Mouse (Mus musculus): Measurements from ENCODE around the gene Hsf2bp. TPM values are rescaled to one million over a fixed set of nuclear protein-coding genes. Genes with fewer than 3 reads are reported as not detected.
A peak's percentile ranks its signal among the peaks of the same experiment; 100 is the strongest.
"Not testable (repeated sequence)": the region's sequence is repeated elsewhere in the genome, so short reads cannot be mapped to it uniquely, and the experiment has no call there.

Gene Hsf2bp
- polyA plus RNA-seq (2014; fragmentation: Nextera tagmentation; extraction: Ambion mirVana), result 0.21 and 0.95 TPM in 2 replicates

- H3K27ac ChIP-seq (ENCODE audit: low read depth, low read length), result peak within 1 kb of the TSS; percentile 75
- no peaks in the 10 kb centered on the region for H3K27me3 ChIP-seq (ENCODE audit: control insufficient read depth, insufficient read depth, low read length)
- H3K4me1 ChIP-seq (ENCODE audit: control insufficient read depth, insufficient read depth, low read length), result peaks cover 5% of the 10 kb centered on the region; the same call in 1 of the 2 replicates
- 5% methylated on average over 52 of the region's 52 CpGs for WGBS
- peak within 1 kb of the TSS; percentile 73 for H3K9ac ChIP-seq (ENCODE audit: low read depth, low read length)
- H3K36me3 ChIP-seq (ENCODE audit: control insufficient read depth, insufficient read depth, low read length), result peaks cover 5% of the 10 kb centered on the region; the same call in 1 of the 2 replicates
- H3K4me3 ChIP-seq (ENCODE audit: low read length), result peak within 1 kb of the TSS; percentile 84
- H3K4me2 ChIP-seq (replicated peaks; ENCODE audit: low read depth, low read length), result peak within 1 kb of the TSS; percentile 85
- no peaks in the 10 kb centered on the region for H3K9me3 ChIP-seq (ENCODE audit: control insufficient read depth, low read length)
- ATAC-seq (ENCODE audit: low FRiP score, low TSS enrichment), result peak; percentile 95
Measured at GRCm38 (mm10) chr17:32035609-32036508, at the start of gene Hsf2bp, which contains the start of gene Rrp1b. Gene Hsf2bp (minus strand): TSS chr17:32036349. Gene Rrp1b (plus strand): TSS chr17:32036100.

GRCm38 (mm10) chr17:32083351-32083750, 47.2 kb upstream of the Hsf2bp start:
- H3K4me3 ChIP-seq (ENCODE audit: low read length), result no peak overlapping the region
- no peak overlapping the region for H3K4me2 ChIP-seq (replicated peaks; ENCODE audit: low read depth, low read length)
- no peaks in the 10 kb centered on the region for H3K36me3 ChIP-seq (ENCODE audit: control insufficient read depth, insufficient read depth, low read length)
- no peaks in the 10 kb centered on the region for H3K9me3 ChIP-seq (ENCODE audit: control insufficient read depth, low read length)
- 100% methylated on average over 2 of the region's 2 CpGs for WGBS
- no peak overlapping the region for H3K27ac ChIP-seq (ENCODE audit: low read depth, low read length)
- ATAC-seq (ENCODE audit: low FRiP score, low TSS enrichment), result no peak
- H3K9ac ChIP-seq (ENCODE audit: low read depth, low read length), result no peak overlapping the region
- H3K27me3 ChIP-seq (ENCODE audit: control insufficient read depth, insufficient read depth, low read length), result no peaks in the 10 kb centered on the region
- no peaks in the 10 kb centered on the region for H3K4me1 ChIP-seq (ENCODE audit: control insufficient read depth, insufficient read depth, low read length)

GRCm38 (mm10) chr17:32075164-32075563, 39.0 kb upstream of the Hsf2bp start:
- Histone ChIP-seq H3K36me3 (ENCODE audit: control insufficient read depth, insufficient read depth, low read length) (no peaks in the 10 kb centered on the region), H3K4me2 (replicated peaks; ENCODE audit: low read depth, low read length) (no peak overlapping the region), H3K9ac (ENCODE audit: low read depth, low read length) (no peak overlapping the region), H3K9me3 (ENCODE audit: control insufficient read depth, low read length) (no peaks in the 10 kb centered on the region), H3K27ac (ENCODE audit: low read depth, low read length) (no peak overlapping the region), H3K27me3 (ENCODE audit: control insufficient read depth, insufficient read depth, low read length) (no peaks in the 10 kb centered on the region), H3K4me3 (ENCODE audit: low read length) (no peak overlapping the region), H3K4me1 (ENCODE audit: control insufficient read depth, insufficient read depth, low read length) (no peaks in the 10 kb centered on the region)
- ATAC-seq (ENCODE audit: low FRiP score, low TSS enrichment), result peak; percentile 60; the same call in 1 of the 2 replicates
- 6% methylated on average over 2 of the region's 2 CpGs for WGBS

GRCm38 (mm10) chr17:32074658-32075057, 38.5 kb upstream of the Hsf2bp start:
- H3K27ac ChIP-seq (ENCODE audit: low read depth, low read length), result no peak overlapping the region
- H3K4me1 ChIP-seq (ENCODE audit: control insufficient read depth, insufficient read depth, low read length), result no peaks in the 10 kb centered on the region
- 64% methylated on average over 4 of the region's 4 CpGs for WGBS
- no peak overlapping the region for H3K4me3 ChIP-seq (ENCODE audit: low read length)
- H3K9ac ChIP-seq (ENCODE audit: low read depth, low read length), result no peak overlapping the region
- H3K27me3 ChIP-seq (ENCODE audit: control insufficient read depth, insufficient read depth, low read length), result no peaks in the 10 kb centered on the region
- ATAC-seq (ENCODE audit: low FRiP score, low TSS enrichment), result no peak
- no peaks in the 10 kb centered on the region for H3K36me3 ChIP-seq (ENCODE audit: control insufficient read depth, insufficient read depth, low read length)
- H3K4me2 ChIP-seq (replicated peaks; ENCODE audit: low read depth, low read length), result no peak overlapping the region
- H3K9me3 ChIP-seq (ENCODE audit: control insufficient read depth, low read length), result peaks cover 4% of the 10 kb centered on the region; the same call in 1 of the 2 replicates

- Histone ChIP-seq H3K36me3 (ENCODE audit: control insufficient read depth, insufficient read depth, low read length) (no peaks in the 10 kb centered on the region), H3K9ac (ENCODE audit: low read depth, low read length) (no peak overlapping the region), H3K4me2 (replicated peaks; ENCODE audit: low read depth, low read length) (no peak overlapping the region), H3K9me3 (ENCODE audit: control insufficient read depth, low read length) (peaks cover 4% of the 10 kb centered on the region; the same call in 1 of the 2 replicates), H3K4me3 (ENCODE audit: low read length) (no peak overlapping the region), H3K27ac (ENCODE audit: low read depth, low read length) (no peak overlapping the region), H3K4me1 (ENCODE audit: control insufficient read depth, insufficient read depth, low read length) (no peaks in the 10 kb centered on the region), H3K27me3 (ENCODE audit: control insufficient read depth, insufficient read depth, low read length) (no peaks in the 10 kb centered on the region)
- peak; percentile 17; the same call in 1 of the 2 replicates for ATAC-seq (ENCODE audit: low FRiP score, low TSS enrichment)
- 0% methylated on average over 2 of the region's 2 CpGs for WGBS
Measured at GRCm38 (mm10) chr17:32073359-32073758, 37.2 kb upstream of the Hsf2bp start.

- no peaks in the 10 kb centered on the region for H3K27me3 ChIP-seq (ENCODE audit: control insufficient read depth, insufficient read depth, low read length)
- no peak overlapping the region for H3K9ac ChIP-seq (ENCODE audit: low read depth, low read length)
- no peaks in the 10 kb centered on the region for H3K36me3 ChIP-seq (ENCODE audit: control insufficient read depth, insufficient read depth, low read length)
- H3K4me3 ChIP-seq (ENCODE audit: low read length), result no peak overlapping the region
- H3K4me1 ChIP-seq (ENCODE audit: control insufficient read depth, insufficient read depth, low read length), result no peaks in the 10 kb centered on the region
- peaks cover 4% of the 10 kb centered on the region; the same call in 1 of the 2 replicates for H3K9me3 ChIP-seq (ENCODE audit: control insufficient read depth, low read length)
- no peak overlapping the region for H3K27ac ChIP-seq (ENCODE audit: low read depth, low read length)
- H3K4me2 ChIP-seq (replicated peaks; ENCODE audit: low read depth, low read length), result no peak overlapping the region
- WGBS, result 91% methylated on average over 2 of the region's 2 CpGs
- ATAC-seq (ENCODE audit: low FRiP score, low TSS enrichment), result no peak
Measured at GRCm38 (mm10) chr17:32068810-32069209, 32.7 kb upstream of the Hsf2bp start.

GRCm38 (mm10) chr17:32068381-32068780, 32.2 kb upstream of the Hsf2bp start:
- no peak for ATAC-seq (ENCODE audit: low FRiP score, low TSS enrichment)
- H3K4me3 ChIP-seq (ENCODE audit: low read length), result no peak overlapping the region
- WGBS, result 86% methylated on average over 11 of the region's 11 CpGs

GRCm38 (mm10) chr17:32067541-32067940, 31.4 kb upstream of the Hsf2bp start:
- H3K4me3 ChIP-seq (ENCODE audit: low read length), result no peak overlapping the region
- H3K4me1 ChIP-seq (ENCODE audit: control insufficient read depth, insufficient read depth, low read length), result no peaks in the 10 kb centered on the region
- peaks cover 6% of the 10 kb centered on the region; the same call in 1 of the 2 replicates for H3K36me3 ChIP-seq (ENCODE audit: control insufficient read depth, insufficient read depth, low read length)
- WGBS, result 71% methylated on average over 9 of the region's 9 CpGs
- no peak overlapping the region for H3K4me2 ChIP-seq (replicated peaks; ENCODE audit: low read depth, low read length)
- H3K9me3 ChIP-seq (ENCODE audit: control insufficient read depth, low read length), result peaks cover 4% of the 10 kb centered on the region; the same call in 1 of the 2 replicates
- no peak overlapping the region for H3K27ac ChIP-seq (ENCODE audit: low read depth, low read length)
- H3K9ac ChIP-seq (ENCODE audit: low read depth, low read length), result no peak overlapping the region
- no peak for ATAC-seq (ENCODE audit: low FRiP score, low TSS enrichment)
- H3K27me3 ChIP-seq (ENCODE audit: control insufficient read depth, insufficient read depth, low read length), result no peaks in the 10 kb centered on the region

More at GRCm38 (mm10) chr17:32068381-32068780, 32.2 kb upstream of the Hsf2bp start:
- Histone ChIP-seq H3K9me3 (ENCODE audit: control insufficient read depth, low read length) (peaks cover 4% of the 10 kb centered on the region; the same call in 1 of the 2 replicates), H3K9ac (ENCODE audit: low read depth, low read length) (no peak overlapping the region), H3K4me1 (ENCODE audit: control insufficient read depth, insufficient read depth, low read length) (no peaks in the 10 kb centered on the region), H3K36me3 (ENCODE audit: control insufficient read depth, insufficient read depth, low read length) (no peaks in the 10 kb centered on the region), H3K27ac (ENCODE audit: low read depth, low read length) (no peak overlapping the region), H3K27me3 (ENCODE audit: control insufficient read depth, insufficient read depth, low read length) (no peaks in the 10 kb centered on the region), H3K4me2 (replicated peaks; ENCODE audit: low read depth, low read length) (no peak overlapping the region)

- H3K27me3 ChIP-seq (ENCODE audit: control insufficient read depth, insufficient read depth, low read length); H3K4me2 ChIP-seq (replicated peaks; ENCODE audit: low read depth, low read length); H3K4me1 ChIP-seq (ENCODE audit: control insufficient read depth, insufficient read depth, low read length); H3K9me3 ChIP-seq (ENCODE audit: control insufficient read depth, low read length); H3K9ac ChIP-seq (ENCODE audit: low read depth, low read length); H3K27ac ChIP-seq (ENCODE audit: low read depth, low read length); ATAC-seq (ENCODE audit: low FRiP score, low TSS enrichment); H3K4me3 ChIP-seq (ENCODE audit: low read length): not testable (repeated sequence)
- H3K36me3 ChIP-seq (ENCODE audit: control insufficient read depth, insufficient read depth, low read length), result peaks cover 33% of the 10 kb centered on the region
- 76% methylated on average over 8 of the region's 8 CpGs for WGBS
Measured at GRCm38 (mm10) chr17:32064762-32065161, 28.6 kb upstream of the Hsf2bp start.
